Mouse (Mus musculus) E14TG2a.4 (cell line): ENCODE data around the gene Nudt5.

Experiments
- H3K27me3 ChIP-seq: 2 replicates; pipeline ENCODE4 v1.6.1; 2014; ENCODE audit warnings: low read length, control low read depth; ENCODE audit not compliant: insufficient read depth
- H3K36me3 ChIP-seq: 2 replicates; pipeline ENCODE4 v1.6.1; 2014; ENCODE audit warnings: low read length, control low read depth; ENCODE audit not compliant: insufficient read depth
- H3K4me1 ChIP-seq: replicated peaks from 2 replicates; pipeline ENCODE4 v1.6.1; 2014; ENCODE audit warnings: low read depth, low read length, control low read depth
- H3K4me3 ChIP-seq: replicated peaks from 2 replicates; pipeline ENCODE4 v1.5.1; 2014; ENCODE audit warnings: mild to moderate bottlenecking, low read length
- H3K9me3 ChIP-seq: 2 replicates; pipeline ENCODE4 v1.6.1; 2014; ENCODE audit warnings: low read length, control low read depth
- CTCF ChIP-seq: conservative IDR thresholded peaks from 2 replicates; pipeline ENCODE4 v1.5.1; 2014; ENCODE audit warnings: low read length
- NANOG ChIP-seq: IDR thresholded peaks from 2 replicates; pipeline ENCODE4 v1.6.1; 2014; ENCODE audit warnings: borderline replicate concordance, low read length, mixed read lengths
- POU5F1 ChIP-seq: IDR thresholded peaks from 2 replicates; pipeline ENCODE4 v1.6.1; 2014; ENCODE audit warnings: low read length, borderline replicate concordance

Nudt5 gene

DNA sequence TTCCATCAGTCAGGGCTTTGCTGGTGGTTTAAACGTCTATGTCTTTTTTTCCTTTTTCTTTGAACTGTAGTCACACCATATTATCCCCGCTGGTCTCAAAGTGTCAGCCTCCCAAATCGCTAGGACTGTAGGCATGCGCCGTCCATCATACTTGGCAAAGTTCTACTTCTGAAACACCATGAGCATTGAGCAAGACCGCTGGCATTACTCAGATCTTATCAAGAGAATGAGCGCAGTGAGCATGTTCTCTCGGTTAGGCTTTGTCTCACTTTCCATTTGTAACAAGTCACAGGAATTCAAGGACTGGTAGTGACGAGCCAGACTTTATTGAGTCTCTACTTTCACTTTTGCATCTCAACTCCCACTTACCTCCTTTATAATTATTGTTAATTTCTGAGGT lies 6.3 kb downstream of the Nudt5 start:
- Histone ChIP-seq H3K27me3 (no peaks in the 10 kb centered on the region), H3K4me3 (no peak overlapping the region), H3K9me3 (no peaks in the 10 kb centered on the region), H3K4me1 (peaks cover 55% of the 10 kb centered on the region), H3K36me3 (peaks cover 79% of the 10 kb centered on the region)
- no peak for TF ChIP-seq POU5F1
- no peak for TF ChIP-seq NANOG
- no peak for TF ChIP-seq CTCF

DNA sequence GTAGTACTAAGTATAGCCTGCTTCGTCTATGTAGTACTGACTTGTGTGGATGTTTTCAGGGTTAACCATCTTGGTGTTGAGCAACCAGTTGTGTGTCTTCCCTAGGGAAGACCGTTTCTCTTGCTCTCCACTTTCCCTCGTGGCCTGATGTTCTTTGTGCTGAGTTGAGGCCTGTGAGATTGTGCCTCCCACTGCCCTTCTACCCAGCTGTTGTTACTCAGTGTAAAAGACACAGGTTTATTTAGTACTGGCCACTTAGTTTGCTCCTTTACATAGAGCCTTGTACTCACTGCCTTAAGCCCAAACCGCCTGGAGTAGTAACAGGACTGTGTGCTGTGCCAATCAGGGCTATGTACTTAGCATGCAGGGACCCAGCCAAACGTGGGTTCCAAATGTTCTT lies 7.0 kb downstream of the Nudt5 start:
- peaks cover 80% of the 10 kb centered on the region for H3K36me3 ChIP-seq
- TF ChIP-seq NANOG: no peak
- H3K4me3 ChIP-seq: no peak overlapping the region
- H3K9me3 ChIP-seq: no peaks in the 10 kb centered on the region
- no peaks in the 10 kb centered on the region for H3K27me3 ChIP-seq
- peaks cover 47% of the 10 kb centered on the region for H3K4me1 ChIP-seq

DNA sequence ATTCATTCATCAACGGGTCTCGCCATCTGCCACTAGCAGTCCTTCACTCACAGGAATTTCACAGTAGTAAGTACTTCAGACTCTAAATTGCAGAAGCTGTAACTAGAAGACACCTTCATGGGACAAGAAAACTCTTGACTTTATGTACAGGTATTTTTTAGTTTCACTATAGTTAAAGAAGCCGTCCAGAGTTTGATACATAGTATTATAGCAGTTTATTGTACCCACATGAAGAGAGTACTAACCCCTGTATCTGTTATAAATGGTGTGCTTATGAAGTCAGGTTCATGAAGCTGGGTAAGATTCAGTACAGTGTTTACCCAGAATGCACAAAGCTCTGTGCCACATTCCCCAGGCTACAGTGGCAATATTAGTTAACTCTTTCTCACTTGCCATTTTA lies 18.0 kb downstream of the Nudt5 start, which contains the start of gene Gm13199:
Gene Gm13199, minus strand, starts transcription at position 101 of the 400 bp plus-strand sequence.
- Histone ChIP-seq H3K9me3 (no peaks in the 10 kb centered on the region), H3K4me3 (no peak within 1 kb of the TSS), H3K36me3 (peaks cover 93% of the 10 kb centered on the region), H3K27me3 (no peaks in the 10 kb centered on the region), H3K4me1 (no peaks in the 10 kb centered on the region; the same call in 1 of the 2 replicates)
- TF ChIP-seq POU5F1 (no peak), NANOG (no peak), CTCF (no peak)

DNA sequence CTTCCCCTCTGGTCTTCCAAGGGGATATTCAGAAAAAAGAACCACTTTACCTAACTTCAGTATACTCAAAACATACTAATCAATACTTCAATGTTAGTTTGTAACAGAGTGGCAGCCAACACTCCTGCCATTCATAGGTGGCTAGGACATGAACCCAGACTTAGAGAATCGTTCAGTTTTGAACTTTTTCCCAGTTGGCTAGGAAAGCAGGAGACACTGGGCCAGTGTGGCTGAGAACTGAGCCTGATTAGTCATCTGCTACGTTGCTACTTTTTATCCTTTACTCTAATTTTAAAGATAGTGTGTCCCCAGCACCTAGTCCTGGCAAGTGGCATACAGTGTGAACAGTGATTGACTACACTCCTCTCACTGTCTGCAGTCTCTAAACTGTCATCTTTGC lies 22.9 kb downstream of the Nudt5 start:
- no peaks in the 10 kb centered on the region for H3K9me3 ChIP-seq
- H3K27me3 ChIP-seq: no peaks in the 10 kb centered on the region
- H3K36me3 ChIP-seq: peaks cover 85% of the 10 kb centered on the region
- TF ChIP-seq CTCF: no peak
- no peak for TF ChIP-seq POU5F1
- no peak for TF ChIP-seq NANOG
- H3K4me1 ChIP-seq: peaks cover 2% of the 10 kb centered on the region; the same call in 1 of the 2 replicates
- no peak overlapping the region for H3K4me3 ChIP-seq

DNA sequence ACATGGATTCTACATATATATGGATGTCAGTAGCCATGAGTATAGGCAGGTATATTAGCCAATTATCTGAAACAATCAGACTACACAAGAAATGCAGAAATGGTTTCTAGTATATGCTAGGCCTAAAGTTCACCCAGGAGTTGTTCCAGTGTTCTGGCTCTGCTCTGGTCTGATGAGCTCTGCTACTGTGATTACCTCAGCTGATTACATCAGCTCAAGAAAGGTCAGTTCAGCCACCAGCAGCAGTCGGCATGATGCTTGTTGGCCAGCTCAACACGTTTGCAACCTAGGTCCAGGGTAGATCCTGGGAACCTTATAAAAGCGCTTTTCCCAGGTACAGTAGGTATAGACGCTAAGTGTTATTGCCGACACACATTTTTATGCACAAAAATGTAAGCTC lies 24.9 kb downstream of the Nudt5 start:
- H3K4me1 ChIP-seq: peaks cover 8% of the 10 kb centered on the region
- TF ChIP-seq NANOG (no peak), CTCF (no peak), POU5F1 (no peak)
- H3K27me3 ChIP-seq: no peaks in the 10 kb centered on the region
- H3K9me3 ChIP-seq: no peaks in the 10 kb centered on the region
- H3K36me3 ChIP-seq: peaks cover 85% of the 10 kb centered on the region
- H3K4me3 ChIP-seq: no peak overlapping the region

DNA sequence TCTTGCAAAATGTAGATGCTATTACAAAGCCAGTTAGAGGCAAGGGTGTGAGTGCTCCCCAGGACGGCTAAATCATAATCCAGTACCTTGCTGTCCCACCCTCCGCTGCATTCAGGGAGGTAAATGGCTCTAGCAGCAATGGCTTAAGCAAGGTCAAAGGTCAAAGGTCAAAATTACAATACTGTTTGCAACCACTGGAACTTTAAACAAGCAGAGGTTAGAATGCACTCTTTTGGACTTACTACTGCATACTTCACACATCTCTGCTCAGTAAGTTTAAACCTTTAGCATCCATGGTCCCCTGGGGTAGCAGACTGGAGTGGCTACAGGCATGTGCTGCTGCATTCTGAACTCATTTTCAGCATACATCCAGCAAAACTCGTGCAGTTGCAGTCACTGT lies 32.6 kb downstream of the Nudt5 start:
- no peak overlapping the region for H3K4me3 ChIP-seq
- TF ChIP-seq POU5F1 (no peak), CTCF (no peak), NANOG (no peak)
- H3K4me1 ChIP-seq: peaks cover 17% of the 10 kb centered on the region
- H3K36me3 ChIP-seq: peaks cover 90% of the 10 kb centered on the region
- H3K9me3 ChIP-seq: no peaks in the 10 kb centered on the region
- no peaks in the 10 kb centered on the region for H3K27me3 ChIP-seq

DNA sequence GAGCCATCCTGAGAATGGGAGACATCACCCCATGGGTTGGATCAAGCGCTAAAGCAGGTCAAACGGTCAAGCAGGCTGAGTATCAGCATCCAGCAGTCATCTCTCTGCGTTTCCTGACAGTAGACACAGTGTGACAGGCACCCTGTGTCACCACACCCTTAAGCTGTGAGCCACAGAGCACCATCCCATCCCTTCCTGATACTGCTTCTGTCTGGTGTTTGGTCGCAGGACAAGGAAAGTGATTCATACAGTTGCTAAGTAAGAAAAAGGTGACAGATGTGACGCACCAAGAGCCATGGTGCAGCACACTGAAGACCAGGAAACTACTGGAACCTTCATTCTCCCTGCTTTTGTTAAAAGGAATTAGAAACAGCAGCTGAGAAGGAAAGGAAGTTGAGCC lies 44.0 kb downstream of the Nudt5 start:
- H3K4me3 ChIP-seq: no peak overlapping the region
- H3K4me1 ChIP-seq: peaks cover 12% of the 10 kb centered on the region
- no peaks in the 10 kb centered on the region for H3K9me3 ChIP-seq
- peaks cover 65% of the 10 kb centered on the region for H3K36me3 ChIP-seq
- no peak for TF ChIP-seq POU5F1
- no peak for TF ChIP-seq CTCF
- no peak for TF ChIP-seq NANOG
- H3K27me3 ChIP-seq: no peaks in the 10 kb centered on the region

DNA sequence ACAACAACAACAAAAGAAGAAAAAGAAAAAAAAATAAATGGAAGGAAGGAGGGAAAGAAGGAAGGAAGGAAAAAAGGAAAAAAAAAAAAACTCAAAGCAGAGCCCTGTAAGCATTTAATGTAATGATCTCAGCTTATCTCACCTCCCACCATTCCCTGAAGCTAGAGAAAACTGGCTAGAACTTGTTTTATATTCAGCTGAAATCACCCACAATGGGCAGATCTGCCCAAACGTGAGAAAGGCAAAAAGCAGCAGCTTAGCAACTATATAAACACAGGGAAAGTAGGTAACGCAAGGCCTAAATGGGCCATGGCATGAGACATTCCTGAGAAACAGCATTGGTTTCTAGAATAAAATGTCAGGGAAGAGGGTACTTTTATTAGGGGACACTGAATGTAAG lies 44.6 kb downstream of the Nudt5 start:
- H3K36me3 ChIP-seq: peaks cover 61% of the 10 kb centered on the region
- H3K27me3 ChIP-seq: no peaks in the 10 kb centered on the region

DNA sequence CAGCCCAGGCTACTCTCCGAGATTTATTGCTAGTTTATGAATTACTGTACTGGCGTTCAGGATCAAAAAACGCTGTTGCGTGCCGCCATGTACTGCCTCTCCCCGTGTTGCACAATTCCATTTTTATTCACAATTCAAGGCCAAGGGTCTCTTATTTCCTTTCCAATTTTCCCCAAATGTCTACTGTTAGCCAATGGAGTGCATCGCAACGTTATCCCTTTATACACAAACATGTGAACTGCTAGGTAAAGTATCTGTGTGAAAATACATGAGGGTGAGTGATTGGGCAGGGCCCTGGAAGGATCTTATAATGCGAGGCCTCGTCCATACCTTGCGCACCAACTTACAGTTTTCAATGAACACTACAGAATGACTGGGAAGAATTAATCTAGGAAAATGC lies 49.5 kb downstream of the Nudt5 start:
- peaks cover 12% of the 10 kb centered on the region for H3K4me1 ChIP-seq
- peak overlapping the region; percentile 93 for H3K4me3 ChIP-seq
- TF ChIP-seq NANOG (no peak), CTCF (no peak), POU5F1 (no peak)
- no peaks in the 10 kb centered on the region for H3K9me3 ChIP-seq
- H3K27me3 ChIP-seq: no peaks in the 10 kb centered on the region
- H3K36me3 ChIP-seq: peaks cover 42% of the 10 kb centered on the region

More for the DNA sequence above, 44.6 kb downstream of the Nudt5 start:
- no peak overlapping the region for H3K4me3 ChIP-seq
- TF ChIP-seq POU5F1 (no peak), NANOG (no peak), CTCF (no peak)
- peaks cover 15% of the 10 kb centered on the region for H3K4me1 ChIP-seq
- H3K9me3 ChIP-seq: no peaks in the 10 kb centered on the region
